Mouse (Mus musculus) heart, adult 2 months (tissue): Measurements from ENCODE around the gene Ifnk. TPM values are rescaled to one million over a fixed set of nuclear protein-coding genes. Genes with fewer than 3 reads are reported as not detected.

Source experiments
- DNase-seq, 2 experiments: peaks; one replicate each; pipeline ENCODE4 v3.0.0; 2021
- H3K27ac ChIP-seq: fragments of 200-600 bp; 2 replicates; pipeline ENCODE4 v1.8.1; 2022
- H3K27me3 ChIP-seq: fragments of 200-500 bp; 2 replicates; pipeline ENCODE4 v1.6.1; 2012; ENCODE audit warnings: mild to moderate bottlenecking, low read length, inconsistent platforms, mixed read lengths; ENCODE audit not compliant: control insufficient read depth, insufficient read depth
- H3K36me3 ChIP-seq: fragments of 200-500 bp; 2 replicates; pipeline ENCODE4 v1.6.1; 2012; ENCODE audit warnings: low read length, inconsistent platforms; ENCODE audit not compliant: control insufficient read depth, insufficient read depth
- H3K4me1 ChIP-seq: fragments of 200-500 bp; 2 replicates; pipeline ENCODE4 v1.6.1; 2011; ENCODE audit warnings: low read length; ENCODE audit not compliant: control insufficient read depth, insufficient read depth
- H3K4me3 ChIP-seq: fragments of 200-600 bp; 2 replicates; pipeline ENCODE4 v1.8.1; 2022
- H3K79me2 ChIP-seq: fragments of 200-500 bp; replicated peaks from 2 replicates; pipeline ENCODE4 v1.6.1; 2012; ENCODE audit warnings: mild to moderate bottlenecking, inconsistent platforms, low read length, moderate library complexity, mixed read lengths; ENCODE audit not compliant: control insufficient read depth, insufficient read depth
- H3K9ac ChIP-seq: fragments of 200-500 bp; 2 replicates; pipeline ENCODE4 v1.6.1; 2012; ENCODE audit warnings: low read depth, mild to moderate bottlenecking, control low read depth, inconsistent platforms, low read length, mixed read lengths
- CTCF ChIP-seq: fragments of 200-600 bp; IDR thresholded peaks from 2 replicates; pipeline ENCODE4 v1.8.1; 2022; ENCODE audit warnings: antibody characterized with exemption, mild to moderate bottlenecking, moderate library complexity
- EP300 ChIP-seq: fragments of 200-500 bp; IDR thresholded peaks from 2 replicates; pipeline ENCODE4 v1.6.1; 2011; ENCODE audit warnings: low read depth, low read length, control low read depth; ENCODE audit not compliant: insufficient read depth
- POLR2A ChIP-seq: fragments of 200-500 bp; IDR thresholded peaks from 2 replicates; pipeline ENCODE4 v1.6.1; 2011; ENCODE audit warnings: mild to moderate bottlenecking, low read depth, low read length, control low read depth; ENCODE audit not compliant: insufficient read depth
- WGBS: fragments of 180-500 bp; shearing (Covaris S2); methylation state at CpG from one replicate; pipeline ENCODE4 v1.1.7; 2018; 5-methylcytosine and 5-hydroxymethylcytosine counted together
- intact Hi-C: fragments of 180-260 bp; cut with DNase I; formaldehyde crosslinking; loops from one replicate; pipeline ENCODE4 v1.15.1; 2025
- polyA plus RNA-seq: library from polyadenylated mRNA; depleted of rRNA; stranded (reverse); fragments of >200 nt; gene quantifications from 2 replicates; pipeline ENCODE4 v1.2.3, GENCODE M21; 2012
- total RNA-seq, 2 experiments: library from RNA; stranded (reverse); gene quantifications; 2 replicates each; pipeline ENCODE4 v1.2.3; 2021

Gene Ifnk
- total and polyA plus RNA-seq, 3 experiments: not detected

GRCm38 (mm10) chr4:35117144-35117543 lies 34.7 kb upstream of the Ifnk start:
- intact Hi-C loops: no loop called here
- TF ChIP-seq POLR2A: no peak
- no peak for TF ChIP-seq EP300
- no peak for TF ChIP-seq CTCF
- DNase-seq: no peak
- WGBS: 82% methylated on average over 3 of the region's 3 CpGs
- H3K27ac ChIP-seq: no peak overlapping the region
- no peak overlapping the region for H3K9ac ChIP-seq
- H3K4me3 ChIP-seq: no peak overlapping the region
- no peaks in the 10 kb centered on the region for H3K4me1 ChIP-seq
- no peaks in the 10 kb centered on the region for H3K27me3 ChIP-seq
- H3K36me3 ChIP-seq: no peaks in the 10 kb centered on the region
- H3K79me2 ChIP-seq: no peaks in the 10 kb centered on the region

GRCm38 (mm10) chr4:35118851-35119250 lies 33.0 kb upstream of the Ifnk start:
- Histone ChIP-seq H3K4me3 (no peak overlapping the region), H3K9ac (no peak overlapping the region), H3K27ac (no peak overlapping the region), H3K4me1 (no peaks in the 10 kb centered on the region), H3K27me3 (no peaks in the 10 kb centered on the region), H3K79me2 (no peaks in the 10 kb centered on the region), H3K36me3 (no peaks in the 10 kb centered on the region)
- 76% methylated on average over 2 of the region's 2 CpGs for WGBS
- DNase-seq: no peak
- no peak for TF ChIP-seq POLR2A
- no peak for TF ChIP-seq EP300
- TF ChIP-seq CTCF: no peak
- intact Hi-C loops: no loop called here

- Histone ChIP-seq H3K27me3 (no peaks in the 10 kb centered on the region), H3K36me3 (no peaks in the 10 kb centered on the region), H3K27ac (no peak overlapping the region), H3K79me2 (no peaks in the 10 kb centered on the region), H3K4me3 (no peak overlapping the region), H3K9ac (no peak overlapping the region), H3K4me1 (no peaks in the 10 kb centered on the region)
- DNase-seq: no peak
- TF ChIP-seq POLR2A (no peak), EP300 (no peak), CTCF (no peak)
- 44% methylated on average over 4 of the region's 4 CpGs for WGBS
- intact Hi-C loops: no loop called here
These were observed 31.7 kb upstream of the Ifnk start for GRCm38 (mm10) chr4:35120159-35120558.

- TF ChIP-seq CTCF (no peak), POLR2A (no peak), EP300 (no peak)
- H3K4me1 ChIP-seq: no peaks in the 10 kb centered on the region
- no peaks in the 10 kb centered on the region for H3K36me3 ChIP-seq
- H3K27me3 ChIP-seq: no peaks in the 10 kb centered on the region
- H3K27ac ChIP-seq: no peak overlapping the region
- no peak for DNase-seq
- no peaks in the 10 kb centered on the region for H3K79me2 ChIP-seq
- H3K4me3 ChIP-seq: no peak overlapping the region
- intact Hi-C loops: no loop called here
- 88% methylated on average over 8 of the region's 8 CpGs for WGBS
- no peak overlapping the region for H3K9ac ChIP-seq
These were observed 31.3 kb upstream of the Ifnk start for GRCm38 (mm10) chr4:35120575-35120974.

GRCm38 (mm10) chr4:35121060-35121459 lies 30.8 kb upstream of the Ifnk start:
- H3K4me3 ChIP-seq: no peak overlapping the region
- no peaks in the 10 kb centered on the region for H3K36me3 ChIP-seq
- no peak overlapping the region for H3K9ac ChIP-seq
- TF ChIP-seq CTCF: no peak
- no peaks in the 10 kb centered on the region for H3K27me3 ChIP-seq
- intact Hi-C loops: no loop called here
- no peaks in the 10 kb centered on the region for H3K79me2 ChIP-seq
- H3K27ac ChIP-seq: no peak overlapping the region
- no peak for DNase-seq
- no peaks in the 10 kb centered on the region for H3K4me1 ChIP-seq
- 76% methylated on average over 12 of the region's 12 CpGs for WGBS

GRCm38 (mm10) chr4:35123087-35123486 lies 28.8 kb upstream of the Ifnk start:
- Histone ChIP-seq H3K27ac (no peak overlapping the region), H3K27me3 (no peaks in the 10 kb centered on the region), H3K4me1 (no peaks in the 10 kb centered on the region), H3K79me2 (no peaks in the 10 kb centered on the region), H3K4me3 (no peak overlapping the region), H3K9ac (no peak overlapping the region), H3K36me3 (no peaks in the 10 kb centered on the region)
- intact Hi-C loops: no loop called here
- DNase-seq: no peak
- 87% methylated on average over 5 of the region's 5 CpGs for WGBS
- TF ChIP-seq EP300 (no peak), POLR2A (no peak), CTCF (no peak)

GRCm38 (mm10) chr4:35124027-35124426 lies 27.8 kb upstream of the Ifnk start:
- Histone ChIP-seq H3K27ac (no peak overlapping the region), H3K27me3 (no peaks in the 10 kb centered on the region), H3K9ac (no peak overlapping the region), H3K4me1 (no peaks in the 10 kb centered on the region), H3K4me3 (no peak overlapping the region), H3K36me3 (no peaks in the 10 kb centered on the region), H3K79me2 (no peaks in the 10 kb centered on the region)
- DNase-seq: no peak
- intact Hi-C loops: no loop called here
- no peak for TF ChIP-seq CTCF
- no peak for TF ChIP-seq POLR2A
- TF ChIP-seq EP300: no peak
- 89% methylated on average over 11 of the region's 11 CpGs for WGBS
